Mouse (Mus musculus) kidney, adult 2 months (tissue): ENCODE measurements around the gene Fam204a. TPM values are rescaled to one million over a fixed set of nuclear protein-coding genes. Genes with fewer than 3 reads are reported as not detected.

Source experiments
- DNase-seq: peaks from one replicate; pipeline ENCODE4 v3.0.0; 2021
- H3K27ac ChIP-seq: fragments of 200-500 bp; 2 replicates; pipeline ENCODE4 v1.5.1; 2012; ENCODE audit warnings: low read depth, low read length, control low read depth, inconsistent platforms; ENCODE audit not compliant: insufficient read depth
- H3K27me3 ChIP-seq: fragments of 200-500 bp; replicated peaks from 2 replicates; pipeline ENCODE4 v1.6.1; 2012; ENCODE audit warnings: mild to moderate bottlenecking, moderate library complexity, low read length, inconsistent platforms; ENCODE audit not compliant: control insufficient read depth, insufficient read depth
- H3K36me3 ChIP-seq: fragments of 200-500 bp; 2 replicates; pipeline ENCODE4 v1.6.1; 2012; ENCODE audit warnings: mild to moderate bottlenecking, moderate library complexity, low read length, inconsistent platforms; ENCODE audit not compliant: control insufficient read depth, insufficient read depth
- H3K4me1 ChIP-seq: fragments of 200-500 bp; 2 replicates; pipeline ENCODE4 v1.6.1; 2011; ENCODE audit warnings: low read length; ENCODE audit not compliant: control insufficient read depth, insufficient read depth
- H3K4me3 ChIP-seq: fragments of 200-500 bp; 2 replicates; pipeline ENCODE4 v1.5.1; 2011; ENCODE audit warnings: mild to moderate bottlenecking, low read depth, low read length, control low read depth; ENCODE audit not compliant: insufficient read depth
- CTCF ChIP-seq: fragments of 200-500 bp; conservative IDR thresholded peaks from 2 replicates; pipeline ENCODE4 v1.5.1; 2011; ENCODE audit warnings: low read depth, mild to moderate bottlenecking, control low read depth, low read length, moderate library complexity, mixed read lengths; ENCODE audit not compliant: insufficient read depth, insufficient read length
- POLR2A ChIP-seq: fragments of 200-500 bp; IDR thresholded peaks from one replicate; pipeline ENCODE4 v1.6.1; 2011; ENCODE audit warnings: low read depth, low read length, control low read depth
- WGBS: fragments of 180-500 bp; shearing (Covaris S2); methylation state at CpG from one replicate; pipeline ENCODE4 v1.1.7; 2018; 5-methylcytosine and 5-hydroxymethylcytosine counted together
- polyA plus RNA-seq: library from polyadenylated mRNA; depleted of rRNA; stranded (reverse); fragments of >200 nt; gene quantifications from 2 replicates; pipeline ENCODE4 v1.2.3, GENCODE M21; 2012; rRNA removed

Gene Fam204a
- polyA plus RNA-seq = 4.2 and 4.7 TPM in 2 replicates

DNA sequence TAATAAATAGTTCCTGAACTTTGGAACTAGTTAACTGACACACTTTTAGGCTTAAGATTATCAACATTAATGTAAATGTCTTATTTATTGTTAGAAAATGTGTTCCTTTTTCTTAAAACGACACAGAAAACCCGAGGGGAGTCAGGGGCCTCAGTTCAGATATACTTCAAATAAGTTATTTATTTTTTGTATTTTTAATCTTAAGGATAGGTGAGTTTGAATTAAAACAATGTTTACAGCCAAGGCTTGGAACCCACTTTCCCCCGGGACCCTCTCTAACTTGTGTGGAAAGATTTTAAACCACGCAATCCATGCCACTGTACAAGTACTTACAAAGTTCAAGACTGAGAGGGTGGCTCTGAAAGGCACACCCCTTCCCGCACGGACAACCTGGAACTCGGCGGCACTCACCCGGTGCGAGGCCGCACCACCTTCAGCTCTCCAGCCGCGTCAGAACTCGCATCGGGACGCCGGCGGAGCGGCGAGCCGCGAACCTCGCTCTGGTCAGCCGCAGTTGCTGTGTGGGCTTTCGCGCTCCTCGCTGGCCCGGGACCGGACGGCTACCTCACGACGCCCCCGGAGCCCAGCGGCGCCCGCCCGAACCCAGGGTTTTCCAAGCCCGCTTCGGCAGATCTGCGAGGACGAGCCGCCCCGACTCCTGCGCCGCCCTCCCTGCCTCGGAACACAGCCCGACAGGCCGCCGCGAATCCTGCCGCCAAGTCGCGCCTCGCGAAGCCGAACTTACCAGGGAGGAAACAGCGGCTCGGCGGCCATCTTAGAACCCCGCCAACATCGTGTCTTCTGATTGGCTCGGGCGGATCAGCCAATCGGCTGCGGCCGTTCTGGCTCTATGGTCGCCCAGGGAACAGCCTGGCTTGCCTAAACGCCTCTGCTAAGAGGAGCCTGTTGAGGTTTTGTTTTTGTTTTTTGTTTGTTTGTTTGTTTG lies at the start of gene Fam204a:
Gene Fam204a, minus strand, starts transcription at position 803 of the 946 bp plus-strand sequence.
- H3K27ac ChIP-seq = peak within 1 kb of the TSS; percentile 85
- no peaks in the 10 kb centered on the region for H3K36me3 ChIP-seq
- no peaks in the 10 kb centered on the region for H3K27me3 ChIP-seq
- WGBS = under 1% methylated on average over 68 of the region's 68 CpGs
- H3K4me1 ChIP-seq = peaks cover 5% of the 10 kb centered on the region; the same call in 1 of the 2 replicates
- peak; percentile 97 for DNase-seq
- peak; percentile 68 for TF ChIP-seq POLR2A
- TF ChIP-seq CTCF = no peak
- H3K4me3 ChIP-seq = peak within 1 kb of the TSS; percentile 84

GRCm38 (mm10) chr19:60265789-60266188 lies 39.3 kb upstream of the Fam204a start:
- 73% methylated on average over 1 of the region's 1 CpGs for WGBS
- TF ChIP-seq CTCF (no peak), POLR2A (no peak)
- DNase-seq = no peak

GRCm38 (mm10) chr19:60260689-60261088 lies 34.2 kb upstream of the Fam204a start:
- no peaks in the 10 kb centered on the region for H3K36me3 ChIP-seq
- no peaks in the 10 kb centered on the region for H3K27me3 ChIP-seq
- no peaks in the 10 kb centered on the region for H3K4me1 ChIP-seq
- H3K27ac ChIP-seq = no peak overlapping the region
- H3K4me3 ChIP-seq = no peak overlapping the region
- WGBS = 76% methylated on average over 5 of the region's 5 CpGs
- DNase-seq = no peak
- no peak for TF ChIP-seq CTCF
- TF ChIP-seq POLR2A = no peak

More at GRCm38 (mm10) chr19:60265789-60266188, 39.3 kb upstream of the Fam204a start:
- Histone ChIP-seq H3K4me1 (no peaks in the 10 kb centered on the region), H3K27ac (no peak overlapping the region), H3K4me3 (no peak overlapping the region), H3K27me3 (no peaks in the 10 kb centered on the region), H3K36me3 (no peaks in the 10 kb centered on the region)

DNA sequence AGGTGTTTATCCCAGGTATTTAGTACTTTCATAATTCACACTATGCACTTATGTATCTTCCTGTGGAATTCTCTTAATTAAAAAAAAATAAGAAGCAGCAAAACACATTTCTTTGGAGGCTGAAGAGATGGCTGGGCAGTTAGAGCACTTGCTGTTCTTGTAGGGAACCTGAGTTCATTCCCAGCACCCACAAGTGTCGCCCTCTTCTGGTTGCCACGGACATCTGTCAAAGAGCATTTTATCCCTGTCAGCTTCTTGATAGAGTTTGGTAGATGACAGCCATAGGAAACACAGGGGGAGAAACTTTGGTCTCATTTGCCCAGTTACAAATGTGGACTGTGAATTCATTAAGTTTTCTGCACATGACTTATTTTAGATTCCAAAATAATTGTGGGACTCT lies 25.5 kb upstream of the Fam204a start:
- H3K4me1 ChIP-seq = no peaks in the 10 kb centered on the region
- H3K4me3 ChIP-seq = no peak overlapping the region
- no peaks in the 10 kb centered on the region for H3K27me3 ChIP-seq
- TF ChIP-seq CTCF (0 out of 2 replicates have a peak, but pooled peaks have one; percentile 23), POLR2A (no peak)
- WGBS = 32% methylated on average over 2 of the region's 2 CpGs
- H3K27ac ChIP-seq = no peak overlapping the region
- no peak for DNase-seq
- no peaks in the 10 kb centered on the region for H3K36me3 ChIP-seq

- TF ChIP-seq POLR2A = no peak
- no peak for TF ChIP-seq CTCF
- no peak overlapping the region for H3K27ac ChIP-seq
- H3K4me3 ChIP-seq = no peak overlapping the region
- H3K36me3 ChIP-seq = no peaks in the 10 kb centered on the region
- WGBS = 84% methylated on average over 9 of the region's 9 CpGs
- no peaks in the 10 kb centered on the region for H3K27me3 ChIP-seq
- DNase-seq = no peak
- no peaks in the 10 kb centered on the region for H3K4me1 ChIP-seq
Measured at GRCm38 (mm10) chr19:60251197-60251596, 24.7 kb upstream of the Fam204a start.

- H3K4me3 ChIP-seq = no peak overlapping the region
- no peaks in the 10 kb centered on the region for H3K36me3 ChIP-seq
- H3K4me1 ChIP-seq = no peaks in the 10 kb centered on the region
- H3K27ac ChIP-seq = no peak overlapping the region
- no peak for TF ChIP-seq CTCF
- no peak for TF ChIP-seq POLR2A
- H3K27me3 ChIP-seq = no peaks in the 10 kb centered on the region
- no peak for DNase-seq
- 75% methylated on average over 3 of the region's 3 CpGs for WGBS
Measured at GRCm38 (mm10) chr19:60245250-60245649, 18.7 kb upstream of the Fam204a start.

DNA sequence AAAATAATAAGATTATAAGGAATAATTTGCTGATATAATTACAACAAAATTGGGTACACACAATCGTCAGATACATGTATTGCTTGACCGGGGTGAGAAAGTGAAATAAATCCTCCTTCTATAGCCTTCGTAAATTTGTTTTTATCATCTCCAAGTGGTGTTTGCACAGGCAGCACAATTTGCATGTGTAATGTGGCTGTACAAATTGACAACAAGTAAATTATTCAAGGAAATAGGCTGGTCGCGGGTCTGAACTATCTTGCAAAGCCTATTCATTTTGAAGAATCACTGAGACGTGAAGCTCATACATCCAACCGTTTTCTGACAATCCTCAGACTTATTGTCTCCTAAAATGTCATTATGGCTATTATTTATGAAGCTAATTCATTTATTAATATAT lies 16.1 kb upstream of the Fam204a start:
- Histone ChIP-seq H3K27me3 (no peaks in the 10 kb centered on the region), H3K4me3 (no peak overlapping the region), H3K27ac (no peak overlapping the region), H3K4me1 (no peaks in the 10 kb centered on the region), H3K36me3 (no peaks in the 10 kb centered on the region)
- 64% methylated on average over 7 of the region's 7 CpGs for WGBS
- TF ChIP-seq POLR2A (no peak), CTCF (no peak)
- DNase-seq = no peak
